Mouse (Mus musculus) neural tube, embryonic 11.5 days (tissue): Measurements from ENCODE around the gene Mep1a. TPM values are rescaled to one million over a fixed set of nuclear protein-coding genes. Genes with fewer than 3 reads are reported as not detected.

Experiments used
- ATAC-seq: fragments of 200-750 bp; cut with Nextera tagmentation; 2 replicates; pipeline ENCODE4 v1.8.0; 2017; ENCODE audit warnings: moderate number of reproducible peaks, mild to moderate bottlenecking, moderate TSS enrichment, moderate library complexity; ENCODE audit not compliant: insufficient read depth, low FRiP score, low TSS enrichment
- DNase-seq: peaks from one replicate; pipeline ENCODE4 v3.0.0-alpha.2; 2015; ENCODE audit warnings: low spot score
- H3K27ac ChIP-seq: fragments of 300-500 bp; sonication (generic); 2 replicates; pipeline ENCODE4 v1.5.1; 2014; ENCODE audit warnings: low read depth, mild to moderate bottlenecking, low read length
- H3K27me3 ChIP-seq: fragments of 300-500 bp; sonication (generic); 2 replicates; pipeline ENCODE4 v1.6.1; 2014; ENCODE audit warnings: mild to moderate bottlenecking, low read length, mixed read lengths; ENCODE audit not compliant: control insufficient read depth, insufficient read depth
- H3K36me3 ChIP-seq: fragments of 300-500 bp; sonication (generic); 2 replicates; pipeline ENCODE4 v1.6.1; 2014; ENCODE audit warnings: mild to moderate bottlenecking, low read length, moderate library complexity, mixed read lengths; ENCODE audit not compliant: control insufficient read depth, insufficient read depth
- H3K4me1 ChIP-seq: fragments of 300-500 bp; sonication (generic); 2 replicates; pipeline ENCODE4 v1.6.1; 2014; ENCODE audit warnings: low read length, mixed read lengths; ENCODE audit not compliant: control insufficient read depth, insufficient read depth
- H3K4me2 ChIP-seq: fragments of 300-500 bp; sonication (generic); 2 replicates; pipeline ENCODE4 v1.6.1; 2014; ENCODE audit warnings: low read depth, mild to moderate bottlenecking, moderate library complexity
- H3K4me3 ChIP-seq: fragments of 300-500 bp; sonication (generic); 2 replicates; pipeline ENCODE4 v1.5.1; 2014; ENCODE audit warnings: low read depth, low read length
- H3K9ac ChIP-seq: fragments of 300-500 bp; sonication (generic); 2 replicates; pipeline ENCODE4 v1.6.1; 2014; ENCODE audit warnings: mild to moderate bottlenecking, low read length
- H3K9me3 ChIP-seq: fragments of 300-500 bp; sonication (generic); 2 replicates; pipeline ENCODE4 v1.6.1; 2016; ENCODE audit warnings: low read length; ENCODE audit not compliant: control insufficient read depth
- WGBS: fragments of 180-500 bp; shearing (Covaris S2); extraction: QIAGEN DNeasy Blood & Tissue Kit; methylation state at CpG from one replicate; pipeline ENCODE4 v1.1.7; 2014; 5-methylcytosine and 5-hydroxymethylcytosine counted together
- polyA plus RNA-seq: library from polyadenylated mRNA; unstranded; fragments of >200 nt; fragmentation: Nextera tagmentation; extraction: Ambion mirVana; gene quantifications from 2 replicates; pipeline ENCODE4 v1.2.1, GENCODE M21; 2014

The Mep1a gene
- polyA plus RNA-seq, 1 experiment from 2014 or later = not detected

- Histone ChIP-seq H3K27ac (no peak overlapping the region), H3K27me3 (no peaks in the 10 kb centered on the region), H3K4me2 (no peak overlapping the region), H3K4me3 (no peak overlapping the region), H3K36me3 (no peaks in the 10 kb centered on the region), H3K4me1 (peaks cover 5% of the 10 kb centered on the region; the same call in 1 of the 2 replicates), H3K9ac (no peak overlapping the region), H3K9me3 (no peaks in the 10 kb centered on the region)
- WGBS = 90% methylated on average over 2 of the region's 2 CpGs
- no peak for ATAC-seq
- no peak for DNase-seq
Observed at GRCm38 (mm10) chr17:43530507-43530906, 27.9 kb upstream of the Mep1a start.

GRCm38 (mm10) chr17:43520166-43520565, 17.6 kb upstream of the Mep1a start:
- WGBS = 84% methylated on average over 3 of the region's 3 CpGs
- ATAC-seq = no peak

GRCm38 (mm10) chr17:43518644-43519409, 16.2 kb upstream of the Mep1a start:
- H3K9ac ChIP-seq = no peak overlapping the region
- H3K9me3 ChIP-seq = 0 out of 2 replicates have a peak, but pooled peaks cover 3% of the 10 kb centered on the region
- no peaks in the 10 kb centered on the region for H3K4me1 ChIP-seq
- H3K4me3 ChIP-seq = no peak overlapping the region
- H3K36me3 ChIP-seq = no peaks in the 10 kb centered on the region
- H3K4me2 ChIP-seq = no peak overlapping the region
- H3K27ac ChIP-seq = no peak overlapping the region
- H3K27me3 ChIP-seq = no peaks in the 10 kb centered on the region
- ATAC-seq (peak; percentile 65; the same call in 1 of the 2 replicates), DNase-seq (peak; percentile 74)
- 32% methylated on average over 18 of the region's 18 CpGs for WGBS

More at GRCm38 (mm10) chr17:43520166-43520565, 17.6 kb upstream of the Mep1a start:
- Histone ChIP-seq H3K4me3 (no peak overlapping the region), H3K9me3 (no peaks in the 10 kb centered on the region), H3K4me2 (no peak overlapping the region), H3K4me1 (no peaks in the 10 kb centered on the region), H3K9ac (no peak overlapping the region), H3K27ac (no peak overlapping the region), H3K36me3 (no peaks in the 10 kb centered on the region), H3K27me3 (no peaks in the 10 kb centered on the region)
- no peak for DNase-seq

GRCm38 (mm10) chr17:43510782-43511181, 8.2 kb upstream of the Mep1a start:
- no peaks in the 10 kb centered on the region for H3K36me3 ChIP-seq
- H3K9ac ChIP-seq = no peak overlapping the region
- no peak for DNase-seq
- WGBS = 47% methylated on average over 4 of the region's 4 CpGs
- H3K27ac ChIP-seq = no peak overlapping the region
- H3K4me1 ChIP-seq = no peaks in the 10 kb centered on the region
- no peaks in the 10 kb centered on the region for H3K27me3 ChIP-seq
- 0 out of 2 replicates have a peak, but pooled peaks cover 3% of the 10 kb centered on the region for H3K9me3 ChIP-seq
- H3K4me2 ChIP-seq = no peak overlapping the region
- no peak overlapping the region for H3K4me3 ChIP-seq
- no peak for ATAC-seq

- WGBS = 70% methylated on average over 6 of the region's 6 CpGs
- no peaks in the 10 kb centered on the region for H3K4me1 ChIP-seq
- no peaks in the 10 kb centered on the region for H3K36me3 ChIP-seq
- no peak overlapping the region for H3K27ac ChIP-seq
- no peaks in the 10 kb centered on the region for H3K9me3 ChIP-seq
- H3K27me3 ChIP-seq = no peaks in the 10 kb centered on the region
- no peak for ATAC-seq
- no peak overlapping the region for H3K4me2 ChIP-seq
- no peak overlapping the region for H3K4me3 ChIP-seq
- no peak for DNase-seq
- no peak overlapping the region for H3K9ac ChIP-seq
Observed at GRCm38 (mm10) chr17:43504594-43504934, 2.0 kb upstream of the Mep1a start.

- ATAC-seq = no peak
Observed at GRCm38 (mm10) chr17:43503861-43504593, 1.4 kb upstream of the Mep1a start.

GRCm38 (mm10) chr17:43501631-43502030, 981 bp downstream of the Mep1a start:
- Histone ChIP-seq H3K9me3 (no peaks in the 10 kb centered on the region), H3K4me2 (no peak overlapping the region), H3K9ac (no peak overlapping the region), H3K27me3 (no peaks in the 10 kb centered on the region), H3K36me3 (no peaks in the 10 kb centered on the region), H3K4me1 (no peaks in the 10 kb centered on the region), H3K27ac (no peak overlapping the region), H3K4me3 (no peak overlapping the region)
- DNase-seq (no peak), ATAC-seq (no peak)
- WGBS = 89% methylated on average over 5 of the region's 5 CpGs

More at GRCm38 (mm10) chr17:43503861-43504593, 1.4 kb upstream of the Mep1a start:
- H3K36me3 ChIP-seq = no peaks in the 10 kb centered on the region
- H3K9ac ChIP-seq = no peak overlapping the region
- H3K9me3 ChIP-seq = no peaks in the 10 kb centered on the region
- H3K4me2 ChIP-seq = no peak overlapping the region
- no peak overlapping the region for H3K4me3 ChIP-seq
- DNase-seq = no peak
- no peaks in the 10 kb centered on the region for H3K27me3 ChIP-seq
- WGBS = 65% methylated on average over 4 of the region's 4 CpGs
- H3K27ac ChIP-seq = no peak overlapping the region
- H3K4me1 ChIP-seq = no peaks in the 10 kb centered on the region

- no peak overlapping the region for H3K4me2 ChIP-seq
Observed at GRCm38 (mm10) chr17:43501223-43501622, 1.4 kb downstream of the Mep1a start.

More at GRCm38 (mm10) chr17:43501223-43501622, 1.4 kb downstream of the Mep1a start:
- no peaks in the 10 kb centered on the region for H3K4me1 ChIP-seq
- H3K27me3 ChIP-seq = no peaks in the 10 kb centered on the region
- no peak overlapping the region for H3K27ac ChIP-seq
- H3K4me3 ChIP-seq = no peak overlapping the region
- 82% methylated on average over 3 of the region's 3 CpGs for WGBS
- ATAC-seq (no peak), DNase-seq (no peak)
- H3K9me3 ChIP-seq = no peaks in the 10 kb centered on the region
- no peaks in the 10 kb centered on the region for H3K36me3 ChIP-seq
- H3K9ac ChIP-seq = no peak overlapping the region
